Mouse (Mus musculus) lung, postnatal 0 days (tissue): Measurements from ENCODE around the gene Dcaf12.

Experiments
- CTCF ChIP-seq: IDR thresholded peaks from 2 replicates; pipeline ENCODE4 v1.5.1; 2016; ENCODE audit warnings: antibody characterized with exemption, mild to moderate bottlenecking
- EP300 ChIP-seq: IDR thresholded peaks from 2 replicates; pipeline ENCODE4 v1.6.1; 2016; ENCODE audit warnings: antibody characterized with exemption, mild to moderate bottlenecking, control low read depth

- TF ChIP-seq CTCF: no peak
- TF ChIP-seq EP300: no peak
Observed at GRCm38 (mm10) chr4:41268133-41268532, 46.6 kb downstream of the Dcaf12 start.
